Mouse (Mus musculus) thymus, adult 2 months (tissue): Measurements from ENCODE around the gene Aldh6a1.

ENCODE experiments used
- CTCF ChIP-seq: fragments of 200-500 bp; IDR thresholded peaks from 2 replicates; pipeline ENCODE4 v1.5.1; 2012; ENCODE audit warnings: mild to moderate bottlenecking, control low read depth, low read length, moderate library complexity, borderline replicate concordance; ENCODE audit not compliant: control insufficient read depth, poor library complexity, insufficient read depth; ENCODE audit errors: extremely low read depth
- POLR2A ChIP-seq: fragments of 200-500 bp; IDR thresholded peaks from 2 replicates; pipeline ENCODE4 v1.6.1; 2012; ENCODE audit warnings: mild to moderate bottlenecking, low read length, control low read depth, moderate library complexity; ENCODE audit not compliant: control insufficient read depth, poor library complexity, insufficient read depth; ENCODE audit errors: extremely low read depth

- TF ChIP-seq POLR2A (no peak), CTCF (no peak)
Observed at GRCm38 (mm10) chr12:84382369-84382768, 68.4 kb downstream of the Aldh6a1 start.
